Mouse (Mus musculus) lung, adult 2 months (tissue): ENCODE data around the gene Kcnma1.

ENCODE experiments used
- CTCF ChIP-seq: fragments of 200-500 bp; IDR thresholded peaks from 2 replicates; pipeline ENCODE4 v1.5.1; 2011; ENCODE audit warnings: mild to moderate bottlenecking, low read length, control low read depth; ENCODE audit not compliant: insufficient read depth
- POLR2A ChIP-seq: fragments of 200-500 bp; IDR thresholded peaks from 2 replicates; pipeline ENCODE4 v1.6.1; 2011; ENCODE audit warnings: low read depth, mild to moderate bottlenecking, control low read depth, low read length, borderline replicate concordance; ENCODE audit errors: extremely low read depth

DNA sequence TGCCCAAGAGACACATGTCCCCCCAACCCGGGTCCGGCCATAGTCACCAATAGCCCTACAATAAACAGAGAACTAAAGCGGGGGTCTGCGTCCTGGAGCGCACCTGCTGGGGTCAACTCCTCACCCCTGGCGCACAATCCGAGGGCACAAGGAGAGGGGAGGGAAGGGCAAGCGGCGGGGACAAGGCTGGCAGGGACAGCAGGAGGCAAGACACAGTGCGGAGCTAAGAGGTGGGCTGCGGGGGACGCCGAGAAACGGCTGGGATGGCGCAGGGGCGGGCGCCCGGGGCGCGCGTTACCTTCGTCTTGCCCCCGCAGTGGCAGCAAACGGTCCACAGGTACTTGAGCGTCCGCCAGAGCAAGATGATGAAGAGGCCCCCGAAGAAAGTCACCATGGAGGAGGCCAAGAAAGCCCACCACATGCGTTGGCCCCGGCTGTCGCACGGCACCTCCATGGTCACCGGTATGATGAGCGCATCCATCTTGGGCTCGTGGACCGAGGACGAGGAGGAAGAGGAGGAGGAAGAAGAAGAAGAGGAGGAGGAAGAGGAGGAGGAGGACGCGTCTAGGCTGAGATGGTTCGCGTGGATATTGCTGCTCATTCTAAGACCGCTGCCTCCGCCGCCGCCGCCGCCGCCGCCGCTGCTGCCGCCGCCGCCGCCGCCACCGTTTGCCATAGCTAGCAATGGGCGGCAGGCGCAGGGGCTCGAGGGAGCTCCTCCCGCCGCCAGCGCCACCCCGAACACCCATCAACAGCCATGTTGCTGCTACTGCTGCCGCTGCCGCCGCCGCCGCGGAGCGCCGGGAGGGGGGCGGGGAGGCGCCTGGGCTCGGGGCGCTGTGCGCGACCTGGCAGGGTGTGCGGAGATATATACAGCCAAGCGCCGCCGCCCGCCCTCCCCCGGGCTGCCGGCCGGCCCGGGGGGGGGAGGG lies 10.6 kb downstream of the Kcnma1 start:
- TF ChIP-seq CTCF: no peak
- no peak for TF ChIP-seq POLR2A
